In genomic region chr19:55253570-55254441, GRCm38 (mm10) we compare ENCODE assay signal across 8 mouse cellular contexts. TPM values are rescaled to one million over a fixed set of nuclear protein-coding genes. Genes with fewer than 3 reads are reported as not detected.
DNase-seq lines count a peak whose midpoint lies in the region; ATAC-seq lines count a peak whose summit lies in the region.

No protein-coding gene starts in this region.

- peaks cover 6% of the 10 kb centered on the region; the same call in 1 of the 2 replicates for H3K4me1 ChIP-seq in embryonic facial prominence, embryonic 12.5 days
- peaks cover 11% of the 10 kb centered on the region; the same call in 1 of the 2 replicates for H3K4me1 ChIP-seq in limb, embryonic 15.5 days
- peaks cover 21% of the 10 kb centered on the region for H3K4me1 ChIP-seq in midbrain, embryonic 16.5 days (ENCODE audit: control insufficient read depth, insufficient read depth, low read length)

- H3K4me2 ChIP-seq in embryonic facial prominence, embryonic 12.5 days (replicated peaks) = peak overlapping the region; percentile 85
- H3K4me2 ChIP-seq in limb, embryonic 15.5 days = peak overlapping the region; percentile 94
- H3K4me2 ChIP-seq in midbrain, embryonic 16.5 days (ENCODE audit: low read length) = peak overlapping the region; percentile 59

- H3K27ac ChIP-seq in embryonic facial prominence, embryonic 12.5 days = peak overlapping the region; percentile 58
- peak overlapping the region; percentile 86 for H3K27ac ChIP-seq in limb, embryonic 15.5 days
- H3K27ac ChIP-seq in midbrain, embryonic 16.5 days (ENCODE audit: low read length) = peak overlapping the region; percentile 40

- H3K9ac ChIP-seq in embryonic facial prominence, embryonic 12.5 days = peak overlapping the region; percentile 55
- peak overlapping the region; percentile 63 for H3K9ac ChIP-seq in limb, embryonic 15.5 days
- peak overlapping the region; percentile 52 for H3K9ac ChIP-seq in midbrain, embryonic 16.5 days (ENCODE audit: low read depth, low read length)

- no peaks in the 10 kb centered on the region for H3K36me3 ChIP-seq in embryonic facial prominence, embryonic 12.5 days
- no peaks in the 10 kb centered on the region for H3K36me3 ChIP-seq in limb, embryonic 15.5 days
- no peaks in the 10 kb centered on the region for H3K36me3 ChIP-seq in midbrain, embryonic 16.5 days (ENCODE audit: control insufficient read depth, insufficient read depth, low read length)

- WGBS in embryonic facial prominence, embryonic 12.5 days = under 1% methylated on average over 32 of the region's 32 CpGs
- under 1% methylated on average over 32 of the region's 32 CpGs for WGBS in limb, embryonic 15.5 days
- WGBS in midbrain, embryonic 16.5 days = under 1% methylated on average over 32 of the region's 32 CpGs

- DNase-seq in 416B (ENCODE audit: low read depth) = peak; percentile 85
- DNase-seq in adrenal gland, postnatal 25 days = peak; percentile 67
- peak; percentile 82 for DNase-seq in heart, adult 8-10 months (ENCODE audit: low spot score)
- DNase-seq in kidney, adult 8-10 months = peak; percentile 57 to 64
- DNase-seq in spleen, adult 18-20 months = peak; percentile 23 to 53

- peak overlapping the region; percentile 53 for H3K4me3 ChIP-seq in embryonic facial prominence, embryonic 12.5 days
- peak overlapping the region; percentile 67 for H3K4me3 ChIP-seq in limb, embryonic 15.5 days
- peak overlapping the region; percentile 39 for H3K4me3 ChIP-seq in midbrain, embryonic 16.5 days (ENCODE audit: low read depth, low read length)

- no peaks in the 10 kb centered on the region for H3K9me3 ChIP-seq in embryonic facial prominence, embryonic 12.5 days
- H3K9me3 ChIP-seq in limb, embryonic 15.5 days = no peaks in the 10 kb centered on the region
- H3K9me3 ChIP-seq in midbrain, embryonic 16.5 days (replicated peaks; ENCODE audit: control insufficient read depth, low read length, poor library complexity, severe bottlenecking) = no peaks in the 10 kb centered on the region

- no peaks in the 10 kb centered on the region for H3K27me3 ChIP-seq in embryonic facial prominence, embryonic 12.5 days
- H3K27me3 ChIP-seq in limb, embryonic 15.5 days = no peaks in the 10 kb centered on the region
- no peaks in the 10 kb centered on the region for H3K27me3 ChIP-seq in midbrain, embryonic 16.5 days (ENCODE audit: control insufficient read depth, insufficient read depth, low read depth, low read length)

- peak; percentile 70 for ATAC-seq in embryonic facial prominence, embryonic 12.5 days (ENCODE audit: insufficient number of reproducible peaks, insufficient read depth, low FRiP score, low TSS enrichment)
- ATAC-seq in limb, embryonic 15.5 days (ENCODE audit: insufficient number of reproducible peaks, low FRiP score, low TSS enrichment, low read depth) = peak; percentile 52; the same call in 1 of the 2 replicates
- ATAC-seq in midbrain, embryonic 16.5 days = peak; percentile 77

RNA-seq across cellular contexts. Expression of gene Acsl5, which starts 2.1 kb away (rescaled TPM):
- total RNA-seq in adrenal gland, postnatal 25 days (2021) = 94.6 and 149 TPM in 2 replicates
- 24.2 and 26.3 TPM in 2 replicates for polyA plus RNA-seq in embryonic facial prominence, embryonic 12.5 days (2016; fragmentation: Nextera tagmentation; extraction: Ambion mirVana)
- total RNA-seq in heart, adult 8-10 months (2022) = 10 to 100 TPM; 10.8 to 12.4 (median 11.5) TPM
- 49.4 and 55.1 TPM in 2 replicates for polyA plus RNA-seq in limb, embryonic 15.5 days (2015; fragmentation: Nextera tagmentation; extraction: Ambion mirVana)
- polyA plus RNA-seq in midbrain, embryonic 16.5 days (2015; fragmentation: Nextera tagmentation; extraction: Ambion mirVana) = 14.7 and 18.2 TPM in 2 replicates

RNA-seq across cellular contexts. Expression of gene Gucy2g, which starts 12.8 kb away (rescaled TPM):
- total RNA-seq in adrenal gland, postnatal 25 days (2021) = not detected in 2 replicates
- polyA plus RNA-seq in embryonic facial prominence, embryonic 12.5 days (2016; fragmentation: Nextera tagmentation; extraction: Ambion mirVana) = not detected in 2 replicates
- not detected for total RNA-seq in heart, adult 8-10 months (2022)
- 0.06 and 0.15 TPM in 2 replicates for polyA plus RNA-seq in limb, embryonic 15.5 days (2015; fragmentation: Nextera tagmentation; extraction: Ambion mirVana)
- 0.05 TPM in 1 of 2 replicates, not detected in the other for polyA plus RNA-seq in midbrain, embryonic 16.5 days (2015; fragmentation: Nextera tagmentation; extraction: Ambion mirVana)

Comparison
In these comparisons a context has a peak if more than half of its experiments do, and no peak if none do; other contexts are left out.
1. Peak in every context shown above with its lines: DNase-seq, ATAC-seq, H3K4me3 ChIP-seq and H3K27ac ChIP-seq.